Mouse (Mus musculus) embryonic facial prominence, embryonic 13.5 days (tissue): ENCODE data around the gene Timm50. TPM values are rescaled to one million over a fixed set of nuclear protein-coding genes. Genes with fewer than 3 reads are reported as not detected.
A peak's percentile ranks its signal among the peaks of the same experiment; 100 is the strongest.

Experiments used
- ATAC-seq: fragments of 200-750 bp; cut with Nextera tagmentation; 2 replicates; pipeline ENCODE4 v1.8.0; 2017; ENCODE audit warnings: low read depth; ENCODE audit not compliant: insufficient number of reproducible peaks, insufficient read depth, low FRiP score, low TSS enrichment
- H3K27ac ChIP-seq: fragments of 300-500 bp; sonication (generic); 2 replicates; pipeline ENCODE4 v1.5.1; 2015; ENCODE audit warnings: moderate library complexity, mild to moderate bottlenecking, inconsistent platforms
- H3K27me3 ChIP-seq: fragments of 300-500 bp; sonication (generic); 2 replicates; pipeline ENCODE4 v1.6.1; 2015; ENCODE audit warnings: mild to moderate bottlenecking, inconsistent platforms
- H3K36me3 ChIP-seq: fragments of 300-500 bp; sonication (generic); 2 replicates; pipeline ENCODE4 v1.6.1; 2015; ENCODE audit warnings: mild to moderate bottlenecking, inconsistent platforms
- H3K4me1 ChIP-seq: fragments of 300-500 bp; sonication (generic); 2 replicates; pipeline ENCODE4 v1.6.1; 2015; ENCODE audit warnings: inconsistent platforms
- H3K4me2 ChIP-seq: fragments of 300-500 bp; sonication (generic); 2 replicates; pipeline ENCODE4 v1.6.1; 2015; ENCODE audit warnings: moderate library complexity, mild to moderate bottlenecking, inconsistent platforms
- H3K4me3 ChIP-seq: fragments of 300-500 bp; sonication (generic); 2 replicates; pipeline ENCODE4 v1.5.1; 2015; ENCODE audit warnings: mild to moderate bottlenecking, inconsistent platforms
- H3K9ac ChIP-seq: fragments of 300-500 bp; sonication (generic); 2 replicates; pipeline ENCODE4 v1.6.1; 2015; ENCODE audit warnings: mild to moderate bottlenecking, inconsistent platforms
- H3K9me3 ChIP-seq: fragments of 300-500 bp; sonication (generic); 2 replicates; pipeline ENCODE4 v1.6.1; 2016; ENCODE audit warnings: inconsistent platforms
- WGBS: fragments of 180-500 bp; shearing (Covaris S2); methylation state at CpG from one replicate; pipeline ENCODE4 v1.1.7; 2015; ENCODE audit warnings: mixed read lengths; 5-methylcytosine and 5-hydroxymethylcytosine counted together
- polyA plus RNA-seq: library from polyadenylated mRNA; unstranded; fragments of >200 nt; fragmentation: Nextera tagmentation; extraction: Ambion mirVana; gene quantifications from 2 replicates; pipeline ENCODE4 v1.2.1, GENCODE M21; 2015

The Timm50 gene
- polyA plus RNA-seq, 1 experiment from 2014 or later = 134 TPM

GRCm38 (mm10) chr7:28350155-28350883 lies 38.4 kb upstream of the Timm50 start, which contains the start of gene Rps16:
TSS of gene Rps16 (plus strand) at chr7:28350652.
- under 1% methylated on average over 50 of the region's 50 CpGs for WGBS
- peak; percentile 90 for ATAC-seq
- Histone ChIP-seq H3K4me1 (peaks cover 22% of the 10 kb centered on the region), H3K9me3 (no peaks in the 10 kb centered on the region), H3K4me2 (peak within 1 kb of the TSS; percentile 65), H3K4me3 (peak within 1 kb of the TSS; percentile 79), H3K27me3 (no peaks in the 10 kb centered on the region), H3K9ac (peak within 1 kb of the TSS; percentile 98), H3K36me3 (peaks cover 34% of the 10 kb centered on the region), H3K27ac (peak within 1 kb of the TSS; percentile 97)

GRCm38 (mm10) chr7:28348601-28349000 lies 36.7 kb upstream of the Timm50 start:
- H3K9ac ChIP-seq = 0 out of 2 replicates have a peak overlapping the region, but pooled peaks have one; percentile 0
- no peak overlapping the region for H3K4me3 ChIP-seq
- no peaks in the 10 kb centered on the region for H3K27me3 ChIP-seq
- peaks cover 24% of the 10 kb centered on the region for H3K4me1 ChIP-seq
- no peaks in the 10 kb centered on the region for H3K9me3 ChIP-seq
- no peak overlapping the region for H3K27ac ChIP-seq
- WGBS = 82% methylated on average over 7 of the region's 7 CpGs
- ATAC-seq = no peak
- H3K36me3 ChIP-seq = peaks cover 17% of the 10 kb centered on the region
- H3K4me2 ChIP-seq = no peak overlapping the region

DNA sequence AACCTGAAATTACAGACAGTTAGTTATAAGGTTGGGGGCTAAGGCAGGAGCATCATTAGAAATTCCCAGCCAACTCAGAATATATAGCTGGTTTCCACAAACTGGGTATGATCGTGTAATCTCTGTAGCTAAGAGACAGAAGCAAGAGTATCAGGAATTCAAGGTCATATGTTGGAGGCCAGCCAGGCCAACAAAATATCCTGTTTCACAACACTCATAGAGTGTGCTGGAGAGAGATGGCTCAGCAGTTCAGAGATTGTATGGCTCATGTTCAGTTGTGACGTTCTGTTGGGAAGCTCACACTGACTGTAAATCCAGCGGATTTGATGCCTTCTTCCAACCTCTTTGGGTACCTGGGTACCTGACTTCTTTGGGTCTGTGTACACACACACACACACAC lies 35.9 kb upstream of the Timm50 start:
- no peaks in the 10 kb centered on the region for H3K9me3 ChIP-seq
- no peak overlapping the region for H3K4me3 ChIP-seq
- H3K27ac ChIP-seq = no peak overlapping the region
- H3K4me2 ChIP-seq = no peak overlapping the region
- H3K36me3 ChIP-seq = peaks cover 8% of the 10 kb centered on the region; the same call in 1 of the 2 replicates
- no peaks in the 10 kb centered on the region for H3K27me3 ChIP-seq
- no peak for ATAC-seq
- H3K9ac ChIP-seq = no peak overlapping the region
- peaks cover 24% of the 10 kb centered on the region for H3K4me1 ChIP-seq
- 74% methylated on average over 3 of the region's 3 CpGs for WGBS

- no peaks in the 10 kb centered on the region for H3K9me3 ChIP-seq
- H3K9ac ChIP-seq = no peak overlapping the region; the same call in 1 of the 2 replicates
- H3K4me3 ChIP-seq = no peak overlapping the region
- no peak overlapping the region for H3K27ac ChIP-seq
- H3K4me1 ChIP-seq = peaks cover 12% of the 10 kb centered on the region
- WGBS = 5% methylated on average over 4 of the region's 4 CpGs
- H3K4me2 ChIP-seq = no peak overlapping the region
- H3K27me3 ChIP-seq = no peaks in the 10 kb centered on the region
- ATAC-seq = no peak
- H3K36me3 ChIP-seq = no peaks in the 10 kb centered on the region
Measured at GRCm38 (mm10) chr7:28344637-28345036, 32.8 kb upstream of the Timm50 start.

DNA sequence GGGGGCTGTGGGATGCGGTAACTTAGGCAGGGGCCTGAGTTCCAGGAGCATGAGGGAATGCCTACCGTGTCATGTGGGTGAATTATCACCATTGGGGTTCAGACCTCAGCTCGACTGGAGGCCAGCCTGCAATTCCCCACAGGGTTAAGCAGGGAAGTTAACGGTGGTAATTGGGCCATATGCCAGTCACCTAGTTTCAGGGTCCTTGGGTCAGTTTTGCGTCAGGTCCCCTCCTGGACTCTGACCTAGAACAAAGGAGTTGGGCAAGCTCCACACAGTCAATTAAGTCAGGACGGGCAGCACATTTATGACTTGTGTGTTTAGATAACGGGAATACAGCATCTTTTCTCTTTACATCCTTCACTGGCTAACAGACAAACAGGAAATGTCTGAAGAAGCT lies 29.5 kb upstream of the Timm50 start:
- Histone ChIP-seq H3K9me3 (no peaks in the 10 kb centered on the region), H3K27me3 (no peaks in the 10 kb centered on the region), H3K4me1 (peaks cover 20% of the 10 kb centered on the region), H3K4me3 (no peak overlapping the region), H3K4me2 (no peak overlapping the region), H3K9ac (no peak overlapping the region), H3K36me3 (no peaks in the 10 kb centered on the region), H3K27ac (no peak overlapping the region)
- WGBS = 54% methylated on average over 7 of the region's 7 CpGs
- no peak for ATAC-seq

DNA sequence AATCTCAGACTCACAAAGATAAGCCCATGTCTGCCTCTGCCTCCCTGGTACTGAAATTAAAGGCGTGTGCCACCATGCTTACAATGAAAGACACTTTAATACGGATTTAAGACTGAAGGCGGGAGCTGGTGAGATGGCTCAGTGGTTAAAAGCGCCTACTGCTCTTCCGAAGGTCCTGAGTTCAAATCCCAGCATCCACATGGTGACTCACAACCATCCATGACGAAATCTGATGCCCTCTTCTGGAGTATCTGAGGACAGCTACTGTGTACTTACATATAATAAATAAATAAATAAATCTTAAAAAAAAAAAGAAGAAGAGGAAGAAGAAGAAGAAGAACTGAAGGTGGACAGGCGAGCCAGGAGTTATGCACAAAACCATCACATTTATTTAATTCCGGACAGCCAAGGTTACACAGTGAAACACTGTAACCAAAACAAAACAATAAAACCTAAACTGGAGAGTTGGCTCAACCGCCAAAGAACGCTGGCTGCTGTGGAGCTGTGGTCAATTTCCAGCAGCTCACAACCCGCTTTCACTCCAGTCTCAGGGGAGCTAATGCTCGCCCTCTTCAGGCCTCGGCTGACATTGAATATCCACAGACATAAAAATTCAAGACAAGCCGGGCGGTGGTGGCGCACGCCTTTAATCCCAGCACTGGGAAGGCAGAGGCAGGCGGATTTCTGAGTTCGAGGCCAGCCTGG lies 27.5 kb upstream of the Timm50 start:
- WGBS = 80% methylated on average over 19 of the region's 19 CpGs
- Histone ChIP-seq H3K4me1 (peaks cover 23% of the 10 kb centered on the region), H3K9me3 (no peaks in the 10 kb centered on the region), H3K27ac (peak overlapping the region; percentile 91), H3K4me3 (peak overlapping the region; percentile 96), H3K4me2 (peak overlapping the region; percentile 78), H3K36me3 (peaks cover 8% of the 10 kb centered on the region; the same call in 1 of the 2 replicates), H3K9ac (peak overlapping the region; percentile 99), H3K27me3 (no peaks in the 10 kb centered on the region)
- ATAC-seq = no peak

GRCm38 (mm10) chr7:28338108-28338998 lies 26.5 kb upstream of the Timm50 start, which contains the start of gene Supt5:
TSS of gene Supt5 (minus strand) at chr7:28338746.
- Histone ChIP-seq H3K36me3 (peaks cover 8% of the 10 kb centered on the region; the same call in 1 of the 2 replicates), H3K4me2 (peak within 1 kb of the TSS; percentile 78), H3K27me3 (no peaks in the 10 kb centered on the region), H3K4me1 (peaks cover 23% of the 10 kb centered on the region), H3K9ac (peak within 1 kb of the TSS; percentile 99), H3K4me3 (peak within 1 kb of the TSS; percentile 96), H3K9me3 (no peaks in the 10 kb centered on the region), H3K27ac (peak within 1 kb of the TSS; percentile 91)
- under 1% methylated on average over 77 of the region's 77 CpGs for WGBS
- ATAC-seq = peak; percentile 96

- no peaks in the 10 kb centered on the region for H3K27me3 ChIP-seq
- no peak for ATAC-seq
- 92% methylated on average over 2 of the region's 2 CpGs for WGBS
- no peaks in the 10 kb centered on the region for H3K9me3 ChIP-seq
- no peak overlapping the region for H3K4me3 ChIP-seq
- H3K36me3 ChIP-seq = peaks cover 31% of the 10 kb centered on the region
- H3K9ac ChIP-seq = no peak overlapping the region
- no peak overlapping the region for H3K4me2 ChIP-seq
- H3K4me1 ChIP-seq = peaks cover 21% of the 10 kb centered on the region
- no peak overlapping the region for H3K27ac ChIP-seq
Measured at GRCm38 (mm10) chr7:28335471-28335870, 23.6 kb upstream of the Timm50 start.

- Histone ChIP-seq H3K9me3 (no peaks in the 10 kb centered on the region), H3K9ac (no peak overlapping the region), H3K4me3 (no peak overlapping the region), H3K4me2 (no peak overlapping the region), H3K27ac (no peak overlapping the region), H3K36me3 (peaks cover 40% of the 10 kb centered on the region), H3K27me3 (no peaks in the 10 kb centered on the region), H3K4me1 (peaks cover 21% of the 10 kb centered on the region)
- ATAC-seq = no peak
- WGBS = 83% methylated on average over 4 of the region's 4 CpGs
Measured at GRCm38 (mm10) chr7:28334534-28334933, 22.7 kb upstream of the Timm50 start.

GRCm38 (mm10) chr7:28328260-28328659 lies 16.4 kb upstream of the Timm50 start:
- H3K9ac ChIP-seq = no peak overlapping the region
- no peak for ATAC-seq
- no peak overlapping the region for H3K4me3 ChIP-seq
- H3K4me2 ChIP-seq = no peak overlapping the region
- H3K27me3 ChIP-seq = no peaks in the 10 kb centered on the region
- 95% methylated on average over 2 of the region's 2 CpGs for WGBS
- no peaks in the 10 kb centered on the region for H3K9me3 ChIP-seq
- peaks cover 95% of the 10 kb centered on the region for H3K36me3 ChIP-seq
- no peak overlapping the region for H3K27ac ChIP-seq
- H3K4me1 ChIP-seq = no peaks in the 10 kb centered on the region

- H3K36me3 ChIP-seq = peaks cover 100% of the 10 kb centered on the region
- no peaks in the 10 kb centered on the region for H3K4me1 ChIP-seq
- no peak overlapping the region for H3K27ac ChIP-seq
- no peaks in the 10 kb centered on the region for H3K27me3 ChIP-seq
- H3K9me3 ChIP-seq = no peaks in the 10 kb centered on the region
- no peak overlapping the region for H3K9ac ChIP-seq
- no peak for ATAC-seq
- 77% methylated on average over 4 of the region's 4 CpGs for WGBS
- H3K4me2 ChIP-seq = no peak overlapping the region
- H3K4me3 ChIP-seq = no peak overlapping the region
Measured at GRCm38 (mm10) chr7:28326457-28326856, 14.6 kb upstream of the Timm50 start.
